Mouse (Mus musculus) limb, embryonic 14.5 days (tissue): Measurements from ENCODE around the gene Kcnb1. TPM values are rescaled to one million over a fixed set of nuclear protein-coding genes. Genes with fewer than 3 reads are reported as not detected.

Experiments used
- ATAC-seq: fragments of 200-750 bp; cut with Nextera tagmentation; 2 replicates; pipeline ENCODE4 v1.8.0; 2017; ENCODE audit warnings: low read depth, moderate number of reproducible peaks, moderate TSS enrichment; ENCODE audit not compliant: low FRiP score
- DNase-seq: peaks from one replicate; pipeline ENCODE4 v3.0.0-alpha.2; 2015; ENCODE audit warnings: low spot score
- H3K27ac ChIP-seq: fragments of 300-500 bp; sonication (generic); replicated peaks from 2 replicates; pipeline ENCODE4 v1.5.1; 2014; ENCODE audit warnings: low read depth, mild to moderate bottlenecking, low read length, moderate library complexity, mixed read lengths
- H3K27me3 ChIP-seq: fragments of 300-500 bp; sonication (generic); 2 replicates; pipeline ENCODE4 v1.6.1; 2014; ENCODE audit warnings: low read length, mixed read lengths; ENCODE audit not compliant: control insufficient read depth, insufficient read depth
- H3K36me3 ChIP-seq: fragments of 300-500 bp; sonication (generic); 2 replicates; pipeline ENCODE4 v1.6.1; 2014; ENCODE audit warnings: mild to moderate bottlenecking, low read length, moderate library complexity, mixed read lengths; ENCODE audit not compliant: control insufficient read depth, insufficient read depth
- H3K4me1 ChIP-seq: fragments of 300-500 bp; sonication (generic); 2 replicates; pipeline ENCODE4 v1.6.1; 2014; ENCODE audit warnings: antibody characterized with exemption, low read length, mixed read lengths; ENCODE audit not compliant: control insufficient read depth, insufficient read depth
- H3K4me2 ChIP-seq: fragments of 300-500 bp; sonication (generic); replicated peaks from 2 replicates; pipeline ENCODE4 v1.6.1; 2014; ENCODE audit warnings: low read depth, mild to moderate bottlenecking, low read length, moderate library complexity; ENCODE audit not compliant: severe bottlenecking
- H3K4me3 ChIP-seq: fragments of 300-500 bp; sonication (generic); replicated peaks from 2 replicates; pipeline ENCODE4 v1.5.1; 2014; ENCODE audit warnings: low read length
- H3K9ac ChIP-seq: fragments of 300-500 bp; sonication (generic); 2 replicates; pipeline ENCODE4 v1.6.1; 2014; ENCODE audit warnings: mild to moderate bottlenecking, low read depth, low read length, moderate library complexity; ENCODE audit not compliant: severe bottlenecking
- H3K9me3 ChIP-seq: fragments of 300-500 bp; sonication (generic); 2 replicates; pipeline ENCODE4 v1.6.1; 2016; ENCODE audit warnings: low read length; ENCODE audit not compliant: control insufficient read depth
- POLR2A ChIP-seq: fragments of 200-500 bp; IDR thresholded peaks from 2 replicates; pipeline ENCODE4 v1.8.0; 2012; ENCODE audit warnings: inconsistent platforms, mild to moderate bottlenecking, moderate library complexity, borderline replicate concordance; ENCODE audit not compliant: insufficient read depth, insufficient read length; ENCODE audit errors: extremely low read depth
- WGBS: fragments of 180-500 bp; shearing (Covaris S2); extraction: QIAGEN DNeasy Blood & Tissue Kit; methylation state at CpG from one replicate; pipeline ENCODE4 v1.1.7; 2014; 5-methylcytosine and 5-hydroxymethylcytosine counted together
- polyA plus RNA-seq, 2 experiments: library from polyadenylated mRNA; depleted of rRNA in 1 of 2; stranded (reverse) in 1 of 2; unstranded in 1 of 2; fragments of >200 nt; fragmentation: Nextera tagmentation in 1 of 2; extraction: Ambion mirVana in 1 of 2; gene quantifications; 2 replicates each; pipeline versions ENCODE4 v1.2.1 to v1.2.3; 2012 to 2014

The Kcnb1 gene
- polyA plus RNA-seq, 2 experiments = 1.3 to 3.3 TPM

DNA sequence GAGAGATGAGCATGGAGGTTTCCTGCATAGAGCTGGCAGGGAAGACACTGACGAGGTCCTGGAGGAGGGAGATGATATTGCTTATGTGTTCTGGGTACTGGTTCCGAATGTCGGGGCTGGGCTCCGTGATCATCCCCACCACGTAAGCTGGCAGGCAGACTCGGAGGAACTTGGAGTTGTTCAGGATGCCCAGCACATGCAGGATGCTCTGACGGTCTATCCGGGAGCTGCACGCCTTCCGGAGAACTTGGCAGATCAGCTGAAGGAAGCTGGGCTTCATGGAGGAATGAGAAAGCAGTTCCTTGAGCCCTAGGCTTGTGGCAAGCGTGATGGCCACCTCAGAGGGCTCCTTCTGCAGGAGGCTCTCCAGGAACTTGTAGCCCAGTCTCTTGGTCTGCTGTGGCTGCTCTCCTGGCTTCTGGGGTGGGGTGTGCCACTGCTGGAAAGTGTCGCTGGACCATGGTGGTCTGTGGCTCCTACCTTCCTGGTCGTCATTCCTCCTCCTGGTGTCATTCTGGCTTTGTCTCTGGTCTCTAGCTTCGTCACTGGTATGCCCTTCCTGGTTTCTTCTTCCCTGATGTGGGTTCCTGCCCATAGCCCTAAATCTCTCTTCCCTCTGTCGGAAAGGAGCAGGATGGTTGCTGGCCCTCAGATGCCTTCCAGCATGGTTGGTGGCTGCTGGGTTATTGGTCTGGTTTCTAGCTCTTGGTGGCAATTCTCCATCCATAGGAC lies 133.6 kb downstream of the Kcnb1 start:
- Histone ChIP-seq H3K36me3 (peaks cover 61% of the 10 kb centered on the region), H3K9me3 (no peaks in the 10 kb centered on the region), H3K4me1 (peaks cover 3% of the 10 kb centered on the region), H3K27me3 (no peaks in the 10 kb centered on the region), H3K4me2 (no peak overlapping the region), H3K4me3 (no peak overlapping the region), H3K9ac (no peak overlapping the region), H3K27ac (no peak overlapping the region)
- TF ChIP-seq POLR2A = no peak
- no peak for DNase-seq
- ATAC-seq = no peak
- 94% methylated on average over 15 of the region's 15 CpGs for WGBS

DNA sequence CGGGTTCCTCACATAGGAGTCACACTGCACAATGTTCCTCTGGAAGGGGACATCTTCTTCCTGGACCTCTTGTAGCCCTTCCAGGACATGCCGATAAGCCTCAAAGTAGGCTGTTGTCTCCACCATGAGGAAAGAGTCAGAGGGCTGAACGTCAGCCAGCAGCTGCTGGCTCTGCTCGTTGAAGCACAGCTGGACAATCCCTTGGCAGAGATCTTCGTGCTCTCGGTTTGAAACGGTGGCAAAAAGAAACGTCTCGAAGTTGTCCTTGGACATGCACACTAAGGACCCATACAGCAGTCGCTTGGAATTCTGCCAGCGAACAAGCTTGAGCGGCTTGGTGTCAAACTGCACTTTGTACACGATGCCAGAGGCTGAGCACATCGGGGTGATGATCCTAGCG lies 134.6 kb downstream of the Kcnb1 start:
- Histone ChIP-seq H3K4me3 (no peak overlapping the region), H3K36me3 (peaks cover 61% of the 10 kb centered on the region), H3K9ac (no peak overlapping the region), H3K27ac (no peak overlapping the region), H3K27me3 (no peaks in the 10 kb centered on the region), H3K4me1 (no peaks in the 10 kb centered on the region; the same call in 1 of the 2 replicates), H3K9me3 (no peaks in the 10 kb centered on the region), H3K4me2 (no peak overlapping the region)
- ATAC-seq (no peak), DNase-seq (no peak)
- 92% methylated on average over 15 of the region's 15 CpGs for WGBS
- TF ChIP-seq POLR2A = no peak

DNA sequence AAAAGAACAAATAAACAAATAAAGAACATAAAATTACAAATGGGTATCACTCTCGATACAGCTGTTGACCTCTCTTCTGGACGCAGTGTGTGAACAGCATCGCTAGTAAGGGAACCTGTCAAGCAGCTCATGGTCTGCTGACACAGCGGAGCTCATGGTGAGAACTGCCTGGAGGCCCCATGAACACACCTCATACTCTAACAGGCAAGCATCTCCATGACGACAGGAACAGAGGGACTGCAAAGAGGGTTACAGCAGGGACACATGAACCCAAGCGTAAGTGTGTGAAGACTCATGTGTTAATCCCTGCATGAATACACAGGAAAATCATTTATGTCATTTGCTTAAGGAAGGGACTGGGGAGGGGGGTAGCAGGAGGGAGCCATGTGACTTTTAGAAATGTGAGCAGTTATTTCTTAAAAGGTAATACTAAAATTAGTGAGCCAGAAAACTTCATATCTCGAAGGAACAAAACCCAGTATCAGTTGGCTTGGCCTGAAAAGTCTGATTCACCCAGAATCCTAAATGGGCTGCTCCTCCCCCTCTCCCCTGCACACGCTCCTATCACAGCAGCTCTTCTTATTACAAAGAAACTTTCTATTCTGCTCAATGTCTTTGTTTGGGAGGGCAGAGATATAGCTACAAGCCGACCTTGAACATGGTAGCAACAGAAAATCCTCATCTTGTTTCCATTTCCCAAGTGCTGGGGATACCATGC lies 136.7 kb downstream of the Kcnb1 start:
- WGBS = 82% methylated on average over 9 of the region's 9 CpGs
- no peak for DNase-seq
- Histone ChIP-seq H3K9ac (no peak overlapping the region), H3K4me2 (no peak overlapping the region), H3K4me1 (no peaks in the 10 kb centered on the region), H3K4me3 (no peak overlapping the region), H3K9me3 (no peaks in the 10 kb centered on the region), H3K36me3 (peaks cover 74% of the 10 kb centered on the region), H3K27ac (no peak overlapping the region), H3K27me3 (no peaks in the 10 kb centered on the region)
- TF ChIP-seq POLR2A = no peak
- ATAC-seq = no peak; the same call in 1 of the 2 replicates

DNA sequence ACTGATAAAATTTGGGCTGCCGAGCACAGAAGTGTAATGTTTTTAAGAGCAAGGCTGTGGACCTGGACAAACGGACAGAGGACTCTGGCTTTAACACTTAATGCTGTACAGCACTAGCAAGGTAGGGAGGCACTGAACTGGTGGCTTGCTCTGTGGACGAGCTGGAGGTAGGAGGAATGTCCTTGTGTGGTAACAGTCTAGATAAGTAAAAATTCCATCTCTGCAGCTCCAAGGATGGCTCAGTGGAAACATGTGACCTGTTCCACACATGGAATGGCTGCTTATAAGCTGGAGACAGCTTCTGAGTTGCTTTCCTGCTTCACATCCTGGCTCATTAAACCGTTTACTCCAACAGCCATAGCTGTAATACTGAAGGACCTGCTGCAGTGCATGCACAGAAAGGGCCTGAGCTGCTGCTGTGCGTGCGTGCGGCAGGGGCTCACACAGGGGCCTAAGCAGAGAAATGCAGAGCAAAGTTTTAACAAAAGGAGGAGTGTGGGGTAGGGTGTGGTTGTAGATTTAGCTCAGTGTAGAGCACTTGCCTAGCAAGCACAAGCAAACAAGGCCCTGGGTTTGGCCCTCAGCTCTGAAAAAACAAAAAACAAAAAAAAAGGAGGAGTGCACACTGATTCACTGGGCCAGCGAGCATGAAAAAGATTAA lies 141.1 kb downstream of the Kcnb1 start:
- no peak for TF ChIP-seq POLR2A
- Histone ChIP-seq H3K4me3 (no peak overlapping the region), H3K36me3 (peaks cover 69% of the 10 kb centered on the region), H3K9me3 (no peaks in the 10 kb centered on the region), H3K9ac (no peak overlapping the region), H3K4me1 (no peaks in the 10 kb centered on the region), H3K4me2 (no peak overlapping the region), H3K27me3 (no peaks in the 10 kb centered on the region), H3K27ac (no peak overlapping the region)
- DNase-seq (no peak), ATAC-seq (no peak)
- WGBS = 84% methylated on average over 8 of the region's 8 CpGs

- TF ChIP-seq POLR2A = no peak
These were observed 141.7 kb downstream of the Kcnb1 start for GRCm38 (mm10) chr2:167048223-167048622.

More at GRCm38 (mm10) chr2:167048223-167048622, 141.7 kb downstream of the Kcnb1 start:
- Histone ChIP-seq H3K27ac (no peak overlapping the region), H3K4me3 (no peak overlapping the region), H3K9ac (no peak overlapping the region), H3K4me2 (no peak overlapping the region), H3K36me3 (peaks cover 72% of the 10 kb centered on the region), H3K9me3 (no peaks in the 10 kb centered on the region), H3K4me1 (no peaks in the 10 kb centered on the region), H3K27me3 (no peaks in the 10 kb centered on the region)
- WGBS = 94% methylated on average over 10 of the region's 10 CpGs
- ATAC-seq (no peak), DNase-seq (no peak)

Other genes starting within 250 kb of the Kcnb1 start
- 64.0 and 71.4 TPM in 2 replicates for gene Stau1, start 193.9 kb downstream of the Kcnb1 start, polyA plus RNA-seq (2012; rRNA removed)
- gene Stau1, start 193.9 kb downstream of the Kcnb1 start, polyA plus RNA-seq (2014; fragmentation: Nextera tagmentation; extraction: Ambion mirVana) = 88.8 and 96.5 TPM in 2 replicates
- gene Ddx27, start 175.0 kb downstream of the Kcnb1 start, polyA plus RNA-seq (2012; rRNA removed) = 45.2 and 50.2 TPM in 2 replicates
- 36.5 and 39.2 TPM in 2 replicates for gene Ddx27, start 175.0 kb downstream of the Kcnb1 start, polyA plus RNA-seq (2014; fragmentation: Nextera tagmentation; extraction: Ambion mirVana)
- 10.6 and 11.9 TPM in 2 replicates for gene Znfx1, start 127.1 kb downstream of the Kcnb1 start, polyA plus RNA-seq (2012; rRNA removed)
- gene Znfx1, start 127.1 kb downstream of the Kcnb1 start, polyA plus RNA-seq (2014; fragmentation: Nextera tagmentation; extraction: Ambion mirVana) = 7.8 and 9.5 TPM in 2 replicates
- 37.7 and 53.0 TPM in 2 replicates for gene Ptgis, start 50.4 kb upstream of the Kcnb1 start, polyA plus RNA-seq (2012; rRNA removed)
- 31.2 and 31.8 TPM in 2 replicates for gene Ptgis, start 50.4 kb upstream of the Kcnb1 start, polyA plus RNA-seq (2014; fragmentation: Nextera tagmentation; extraction: Ambion mirVana)
- 21.8 and 23.6 TPM in 2 replicates for gene B4galt5, start 159.0 kb upstream of the Kcnb1 start, polyA plus RNA-seq (2012; rRNA removed)
- gene B4galt5, start 159.0 kb upstream of the Kcnb1 start, polyA plus RNA-seq (2014; fragmentation: Nextera tagmentation; extraction: Ambion mirVana) = 23.2 and 24.5 TPM in 2 replicates
- gene Slc9a8, start 231.6 kb upstream of the Kcnb1 start, polyA plus RNA-seq (2012; rRNA removed) = 43.0 and 62.1 TPM in 2 replicates
- 16.7 and 20.1 TPM in 2 replicates for gene Slc9a8, start 231.6 kb upstream of the Kcnb1 start, polyA plus RNA-seq (2014; fragmentation: Nextera tagmentation; extraction: Ambion mirVana)